Mouse (Mus musculus) brain, embryonic 14.5 days (tissue): ENCODE results near the gene Impdh1. TPM values are rescaled to one million over a fixed set of nuclear protein-coding genes. Genes with fewer than 3 reads are reported as not detected.
A peak's percentile ranks its signal among the peaks of the same experiment; 100 is the strongest.
"Not testable (repeated sequence)": the region's sequence is repeated elsewhere in the genome, so short reads cannot be mapped to it uniquely, and the experiment has no call there.

Experiments
- DNase-seq: peaks from one replicate; pipeline ENCODE4 v3.0.0-alpha.2; 2011; ENCODE audit warnings: low read depth
- CTCF ChIP-seq: fragments of 200-500 bp; IDR thresholded peaks from 2 replicates; pipeline ENCODE4 v1.5.1; 2012; ENCODE audit warnings: inconsistent platforms, mild to moderate bottlenecking, moderate library complexity, borderline replicate concordance; ENCODE audit not compliant: insufficient read depth, insufficient read length; ENCODE audit errors: extremely low read depth
- POLR2A ChIP-seq: fragments of 200-500 bp; IDR thresholded peaks from 2 replicates; pipeline ENCODE4 v1.6.1; 2012; ENCODE audit warnings: mild to moderate bottlenecking, inconsistent platforms, borderline replicate concordance; ENCODE audit not compliant: poor library complexity, insufficient read depth, insufficient read length, severe bottlenecking; ENCODE audit errors: extremely low read depth
- polyA plus RNA-seq: library from polyadenylated mRNA; depleted of rRNA; stranded (reverse); fragments of >200 nt; gene quantifications from 2 replicates; pipeline ENCODE4 v1.2.3, GENCODE M21; 2012; rRNA removed

Impdh1 gene
- polyA plus RNA-seq, 1 experiment = 49.2 TPM

- TF ChIP-seq CTCF = no peak
- no peak for TF ChIP-seq POLR2A
- DNase-seq = peak; percentile 11
These were observed 41.8 kb downstream of the Impdh1 start for GRCm38 (mm10) chr6:29174368-29174767.

- DNase-seq = peak; percentile 90
- TF ChIP-seq POLR2A (no peak), CTCF (peak; percentile 91)
These were observed 45.2 kb downstream of the Impdh1 start for GRCm38 (mm10) chr6:29170952-29171388.

- TF ChIP-seq POLR2A (no peak), CTCF (no peak)
- DNase-seq = peak; percentile 58
These were observed 45.9 kb downstream of the Impdh1 start for GRCm38 (mm10) chr6:29170063-29170921.

- TF ChIP-seq CTCF (no peak), POLR2A (no peak)
- DNase-seq = no peak
These were observed 46.5 kb downstream of the Impdh1 start for GRCm38 (mm10) chr6:29169675-29170062.

- TF ChIP-seq POLR2A = no peak
- TF ChIP-seq CTCF = no peak
These were observed 47.3 kb downstream of the Impdh1 start for GRCm38 (mm10) chr6:29168871-29169270.

GRCm38 (mm10) chr6:29166196-29166595 lies 50.0 kb downstream of the Impdh1 start:
- TF ChIP-seq CTCF (peak; percentile 47; the same call in 1 of the 2 replicates), POLR2A (no peak)

More at GRCm38 (mm10) chr6:29168871-29169270, 47.3 kb downstream of the Impdh1 start:
- DNase-seq = no peak

GRCm38 (mm10) chr6:29164314-29165244 lies 51.6 kb downstream of the Impdh1 start, which contains the start of gene Rbm28:
Gene Rbm28 (minus strand): TSS chr6:29165006.
- TF ChIP-seq CTCF = peak; percentile 1; the same call in 1 of the 2 replicates
- peak; percentile 65; the same call in 1 of the 2 replicates for TF ChIP-seq POLR2A
- DNase-seq = peak; percentile 97

More at GRCm38 (mm10) chr6:29166196-29166595, 50.0 kb downstream of the Impdh1 start:
- DNase-seq = peak; percentile 89

GRCm38 (mm10) chr6:29161291-29161690 lies 54.9 kb downstream of the Impdh1 start:
- not testable (repeated sequence) for DNase-seq

- TF ChIP-seq CTCF (no peak), POLR2A (no peak)
These were observed 55.4 kb downstream of the Impdh1 start for GRCm38 (mm10) chr6:29160786-29161185.

GRCm38 (mm10) chr6:29156326-29156725 lies 59.8 kb downstream of the Impdh1 start:
- no peak for DNase-seq
- TF ChIP-seq CTCF (no peak), POLR2A (no peak)

More at GRCm38 (mm10) chr6:29160786-29161185, 55.4 kb downstream of the Impdh1 start:
- no peak for DNase-seq

Other genes starting within 250 kb of the Impdh1 start
- gene Lep, start 156.1 kb downstream of the Impdh1 start, polyA plus RNA-seq = not detected in 2 replicates
- gene Rbm28, start 51.4 kb downstream of the Impdh1 start, polyA plus RNA-seq = 64.6 and 77.4 TPM in 2 replicates
- gene Prrt4, start 36.8 kb downstream of the Impdh1 start, polyA plus RNA-seq = 7.5 and 11.1 TPM in 2 replicates
- 26.4 and 43.9 TPM in 2 replicates for gene Hilpda, start 56.1 kb upstream of the Impdh1 start, polyA plus RNA-seq
- gene Fam71f2, start 63.2 kb upstream of the Impdh1 start, polyA plus RNA-seq = 1.5 and 3.1 TPM in 2 replicates
- not detected in 2 replicates for gene Fam71f1, start 102.8 kb upstream of the Impdh1 start, polyA plus RNA-seq
- gene Calu, start 131.7 kb upstream of the Impdh1 start, polyA plus RNA-seq = 98.1 and 118 TPM in 2 replicates
- gene Opn1sw, start 172.1 kb upstream of the Impdh1 start, polyA plus RNA-seq = 0.11 and 0.32 TPM in 2 replicates
- 44.5 and 46.7 TPM in 2 replicates for gene Ccdc136, start 179.9 kb upstream of the Impdh1 start, polyA plus RNA-seq
- gene Flnc, start 216.9 kb upstream of the Impdh1 start, polyA plus RNA-seq = 3.2 and 9.7 TPM in 2 replicates